Mouse (Mus musculus) kidney, postnatal 14 days (tissue): ENCODE data around the gene Ect2.

Experiments used
- DNase-seq: peaks from one replicate; pipeline ENCODE4 v3.0.0; 2022; ENCODE audit warnings: mixed read lengths

Gene Ect2

GRCm38 (mm10) chr3:27153701-27154209, at the start of gene Ect2:
Ect2 (minus strand) TSS chr3:27153878.
- DNase-seq, result peak; percentile 99

- DNase-seq, result no peak
Measured at GRCm38 (mm10) chr3:27201728-27202411, 48.2 kb upstream of the Ect2 start.

- peak; percentile 33 for DNase-seq
Measured at GRCm38 (mm10) chr3:27199120-27199519, 45.4 kb upstream of the Ect2 start.

GRCm38 (mm10) chr3:27197816-27198215, 44.1 kb upstream of the Ect2 start:
- DNase-seq, result no peak

- DNase-seq, result peak; percentile 69
Measured at GRCm38 (mm10) chr3:27196529-27196928, 42.9 kb upstream of the Ect2 start.

GRCm38 (mm10) chr3:27195573-27196227, 42.0 kb upstream of the Ect2 start:
- no peak for DNase-seq

- DNase-seq, result no peak
Measured at GRCm38 (mm10) chr3:27195153-27195552, 41.5 kb upstream of the Ect2 start.

GRCm38 (mm10) chr3:27193844-27194317, 40.2 kb upstream of the Ect2 start:
- DNase-seq, result peak; percentile 61

GRCm38 (mm10) chr3:27191856-27192255, 38.2 kb upstream of the Ect2 start:
- DNase-seq, result no peak

GRCm38 (mm10) chr3:27190865-27191264, 37.2 kb upstream of the Ect2 start:
- DNase-seq, result no peak

- DNase-seq, result peak; percentile 91
Measured at GRCm38 (mm10) chr3:27189320-27190261, 35.9 kb upstream of the Ect2 start.

GRCm38 (mm10) chr3:27188386-27188785, 34.7 kb upstream of the Ect2 start:
- DNase-seq, result peak; percentile 63

- DNase-seq, result peak; percentile 69
Measured at GRCm38 (mm10) chr3:27183601-27184175, 30.0 kb upstream of the Ect2 start.

- peak; percentile 96 for DNase-seq
Measured at GRCm38 (mm10) chr3:27182733-27183600, 29.3 kb upstream of the Ect2 start, which contains the start of gene Nceh1. Nceh1 (plus strand) TSS chr3:27182965.

- no peak for DNase-seq
Measured at GRCm38 (mm10) chr3:27179711-27180110, 26.0 kb upstream of the Ect2 start.

- no peak for DNase-seq
Measured at GRCm38 (mm10) chr3:27170257-27170656, 16.6 kb upstream of the Ect2 start.

- no peak for DNase-seq
Measured at GRCm38 (mm10) chr3:27165481-27166065, 11.9 kb upstream of the Ect2 start.

- DNase-seq, result no peak
Measured at GRCm38 (mm10) chr3:27162410-27162804, 8.7 kb upstream of the Ect2 start.

- no peak for DNase-seq
Measured at GRCm38 (mm10) chr3:27161645-27162409, 8.1 kb upstream of the Ect2 start.

GRCm38 (mm10) chr3:27158910-27159309, 5.2 kb upstream of the Ect2 start:
- no peak for DNase-seq
